Mouse (Mus musculus) CH12.LX (cell line): ENCODE results near the gene Gm20518. TPM values are rescaled to one million over a fixed set of nuclear protein-coding genes. Genes with fewer than 3 reads are reported as not detected.

Experiments
- DNase-seq: peaks from one replicate; pipeline ENCODE4 v3.0.0-alpha.2; 2013; ENCODE audit errors: extremely low read depth
- H3K27ac ChIP-seq: 2 replicates; pipeline ENCODE4 v1.5.1; 2012; ENCODE audit warnings: low read depth, mild to moderate bottlenecking, control low read depth, moderate library complexity; ENCODE audit not compliant: insufficient read depth
- H3K27me3 ChIP-seq: replicated peaks from 2 replicates; pipeline ENCODE3; 2012; ENCODE audit warnings: inconsistent platforms
- H3K36me3 ChIP-seq, 2 experiments: replicated peaks in 1 of 2; 2 replicates each; pipeline versions ENCODE3 to v1.6.1; 2012; ENCODE audit warnings: inconsistent platforms in 1 of 2, low read length in 1 of 2, mild to moderate bottlenecking in 1 of 2, mixed read lengths in 1 of 2, moderate library complexity in 1 of 2; ENCODE audit not compliant: control insufficient read depth in 1 of 2, insufficient read depth in 1 of 2
- H3K4me1 ChIP-seq, 2 experiments: 2 replicates each; pipeline ENCODE4 v1.6.1; 2012; ENCODE audit warnings: inconsistent platforms in 1 of 2, moderate library complexity in 1 of 2; ENCODE audit not compliant: insufficient read depth in 2 of 2, control insufficient read depth in 1 of 2
- H3K4me2 ChIP-seq: 2 replicates; pipeline ENCODE4 v1.6.1; 2012; ENCODE audit warnings: low read depth, mild to moderate bottlenecking, control low read depth; ENCODE audit not compliant: poor library complexity, insufficient read depth, severe bottlenecking
- H3K4me3 ChIP-seq, 3 experiments: fragments of 150-350 bp in 1 of 3; sonication (generic) in 1 of 3; replicated peaks in 1 of 3; 2 replicates each; pipeline versions ENCODE3 to v1.5.1; 2011 to 2012; ENCODE audit warnings: low read depth in 2 of 3, low read length in 2 of 3, mild to moderate bottlenecking in 2 of 3, moderate library complexity in 2 of 3, control low read depth in 1 of 3, improper control_type of control experiment in 1 of 3, inconsistent platforms in 1 of 3, mixed read lengths in 1 of 3; ENCODE audit not compliant: poor library complexity in 1 of 3
- H3K79me2 ChIP-seq: replicated peaks from 2 replicates; pipeline ENCODE4 v1.6.1; 2012; ENCODE audit warnings: mild to moderate bottlenecking, moderate library complexity; ENCODE audit not compliant: control insufficient read depth, poor library complexity, insufficient read depth, severe bottlenecking; ENCODE audit errors: extremely low read depth
- H3K9ac ChIP-seq: 2 replicates; pipeline ENCODE4 v1.6.1; 2012; ENCODE audit warnings: low read depth, mild to moderate bottlenecking, control low read depth, moderate library complexity; ENCODE audit not compliant: insufficient read depth
- H3K9me3 ChIP-seq: replicated peaks from 2 replicates; pipeline ENCODE3; 2012; ENCODE audit warnings: low read length, inconsistent platforms, mixed read lengths
- BHLHE40 ChIP-seq: IDR thresholded peaks from 2 replicates; pipeline ENCODE4 v1.6.1; 2011; ENCODE audit warnings: mild to moderate bottlenecking, low read depth, low read length, improper control_type of control experiment
- CHD1 ChIP-seq: IDR thresholded peaks from 2 replicates; pipeline ENCODE4 v1.6.1; 2012; ENCODE audit warnings: low read depth, low read length, improper control_type of control experiment, inconsistent platforms
- CTCF ChIP-seq, 2 experiments: IDR thresholded peaks in 1 of 2; conservative IDR thresholded peaks in 1 of 2; 2 replicates each; pipeline ENCODE4 v1.5.1; 2011 to 2012; ENCODE audit warnings: low read depth in 2 of 2, low read length in 2 of 2, improper control_type of control experiment in 1 of 2, inconsistent platforms in 1 of 2, mild to moderate bottlenecking in 1 of 2, moderate library complexity in 1 of 2
- ELF1 ChIP-seq: IDR thresholded peaks from 2 replicates; pipeline ENCODE4 v1.6.1; 2014; ENCODE audit warnings: low read depth, mild to moderate bottlenecking, inconsistent platforms, low read length, improper control_type of control experiment
- HCFC1 ChIP-seq: IDR thresholded peaks from 2 replicates; pipeline ENCODE4 v1.6.1; 2012; ENCODE audit warnings: low read depth, mild to moderate bottlenecking, inconsistent platforms, low read length, improper control_type of control experiment
- IRF4 ChIP-seq: IDR thresholded peaks from 2 replicates; pipeline ENCODE4 v1.6.1; 2014; ENCODE audit warnings: low read depth, mild to moderate bottlenecking, inconsistent platforms, low read length, improper control_type of control experiment
- MAX ChIP-seq: IDR thresholded peaks from 2 replicates; pipeline ENCODE4 v1.6.1; 2011; ENCODE audit warnings: low read length, improper control_type of control experiment
- MAZ ChIP-seq: IDR thresholded peaks from 2 replicates; pipeline ENCODE4 v1.6.1; 2012; ENCODE audit warnings: low read depth, mild to moderate bottlenecking, inconsistent platforms, low read length, improper control_type of control experiment, moderate library complexity
- MYC ChIP-seq: IDR thresholded peaks from 2 replicates; pipeline ENCODE4 v1.6.1; 2011; ENCODE audit warnings: low read depth, mild to moderate bottlenecking, improper control_type of control experiment, low read length
- PAX5 ChIP-seq: IDR thresholded peaks from 2 replicates; pipeline ENCODE4 v1.6.1; 2012; ENCODE audit warnings: low read length, inconsistent platforms, mixed read lengths
- RAD21 ChIP-seq: IDR thresholded peaks from 2 replicates; pipeline ENCODE4 v1.6.1; 2011; ENCODE audit warnings: low read depth, mild to moderate bottlenecking, low read length, improper control_type of control experiment, moderate library complexity
- SMC3 ChIP-seq: IDR thresholded peaks from 2 replicates; pipeline ENCODE4 v1.6.1; 2011; ENCODE audit warnings: low read depth, low read length, improper control_type of control experiment
- TBP ChIP-seq: conservative IDR thresholded peaks from 2 replicates; pipeline ENCODE4 v1.6.1; 2011; ENCODE audit warnings: low read depth, low read length, improper control_type of control experiment
- UBTF ChIP-seq: IDR thresholded peaks from 2 replicates; pipeline ENCODE4 v1.6.1; 2012; ENCODE audit warnings: low read depth, mild to moderate bottlenecking, inconsistent platforms, low read length, improper control_type of control experiment, moderate library complexity
- USF1 ChIP-seq: IDR thresholded peaks from 2 replicates; pipeline ENCODE4 v1.6.1; 2014; ENCODE audit warnings: low read depth, mild to moderate bottlenecking, inconsistent platforms, low read length, improper control_type of control experiment
- USF2 ChIP-seq: conservative IDR thresholded peaks from 2 replicates; pipeline ENCODE4 v1.6.1; 2011; ENCODE audit warnings: low read depth, low read length, improper control_type of control experiment
- ZMIZ1 ChIP-seq: IDR thresholded peaks from 2 replicates; pipeline ENCODE4 v1.6.1; 2012; ENCODE audit warnings: low read depth, mild to moderate bottlenecking, inconsistent platforms, low read length, improper control_type of control experiment
- dilution Hi-C: fragments of 300-500 bp; cut with MboI; formaldehyde crosslinking; loops from 2 replicates; pipeline ENCODE4 v1.14.3; 2020; ENCODE audit warnings: low sequenced_read_pairs; ENCODE audit not compliant: extremely low pct_unique_long_range_greater_than_20kb, extremely low pct_ligation_motif_present
- in situ Hi-C: fragments of 300-500 bp; cut with MboI; formaldehyde crosslinking; loops from 3 replicates; pipeline ENCODE4 v1.14.3; 2019; ENCODE audit warnings: low sequenced_read_pairs, low pct_ligation_motif_present, low pct_unique_long_range_greater_than_20kb, mixed read lengths
- polyA plus RNA-seq: library from polyadenylated mRNA; unstranded; fragments of >175 nt; gene quantifications from 2 replicates; pipeline ENCODE4 v1.2.1, GENCODE M21; 2012; ENCODE audit warnings: low read depth; ENCODE audit not compliant: insufficient read length
- total RNA-seq, 2 experiments: library from RNA; depleted of rRNA; stranded (reverse); fragments of 300-350 nt in 1 of 2; fragments of >200 nt in 1 of 2; gene quantifications; 2 replicates each; pipeline ENCODE4 v1.2.3; 2012 to 2014

Gm20518 gene
- total and polyA plus RNA-seq, 3 experiments: 0.16 to 0.91 (median 0.21) TPM

DNA sequence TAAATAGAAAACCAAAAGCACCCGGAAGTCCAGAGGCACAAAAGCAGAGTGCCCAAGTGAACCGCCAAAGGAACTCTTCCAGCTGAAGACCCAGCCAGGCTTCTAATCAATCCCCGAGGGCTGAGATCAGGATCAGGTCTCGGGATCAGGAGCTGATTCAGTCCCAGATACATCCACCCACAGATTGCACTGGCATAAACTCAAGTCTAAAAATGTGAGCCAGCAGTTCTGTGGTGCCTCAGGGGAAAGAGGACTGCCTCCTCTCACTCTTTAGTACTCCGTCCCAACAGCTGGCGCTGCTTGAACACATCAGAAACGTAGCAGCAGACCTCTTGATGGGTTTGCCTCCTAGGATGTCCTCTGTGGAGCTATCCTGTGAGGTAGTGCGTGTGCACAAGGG, 74.9 kb downstream of the Gm20518 start:
- H3K9me3 ChIP-seq: peaks cover 3% of the 10 kb centered on the region

GRCm38 (mm10) chr16:17815411-17816402, 75.8 kb downstream of the Gm20518 start:
- Histone ChIP-seq H3K27me3 (peaks cover 46% of the 10 kb centered on the region), H3K9me3 (peaks cover 3% of the 10 kb centered on the region), H3K36me3 (no peaks in the 10 kb centered on the region), H3K79me2 (no peaks in the 10 kb centered on the region), H3K4me2 (no peak overlapping the region), H3K27ac (no peak overlapping the region), H3K9ac (no peak overlapping the region), H3K4me1 (peaks cover 0 to 6% of the 10 kb centered on the region in 2 experiments; a peak in 1 of 4 replicates), H3K4me3 (no peak overlapping the region)
- TF ChIP-seq MAZ (no peak), USF1 (no peak), RAD21 (peak; percentile 6), PAX5 (no peak), SMC3 (peak; percentile 53), MAX (peak; percentile 43; the same call in 1 of the 2 replicates), BHLHE40 (no peak), UBTF (no peak), CHD1 (no peak), ELF1 (no peak), CTCF (conservative IDR thresholded peaks at IDR 0.05 in 1 of 2, IDR thresholded peaks at IDR 0.05 in 1 of 2; ENCODE audit: low read depth in 2 of 2, low read length in 2 of 2) (peak; percentile 27 to 73; a peak in 3 of 4 replicates), TBP (no peak)
- DNase-seq: peak; percentile 37
- dilution Hi-C loops (no loop called here), in situ Hi-C loops (no loop called here)

More for the DNA sequence above, 74.9 kb downstream of the Gm20518 start:
- in situ Hi-C loops (no loop called here), dilution Hi-C loops (no loop called here)
- Histone ChIP-seq H3K9ac (no peak overlapping the region), H3K4me3 (no peak overlapping the region), H3K27me3 (peaks cover 40% of the 10 kb centered on the region), H3K4me1 (peaks cover 0 to 6% of the 10 kb centered on the region in 2 experiments; a peak in 1 of 4 replicates), H3K79me2 (no peaks in the 10 kb centered on the region), H3K27ac (no peak overlapping the region), H3K36me3 (no peaks in the 10 kb centered on the region), H3K4me2 (no peak overlapping the region)
- DNase-seq: no peak
- TF ChIP-seq IRF4: no peak
- no peak for TF ChIP-seq USF2
- no peak for TF ChIP-seq MYC
- no peak for TF ChIP-seq HCFC1
- TF ChIP-seq BHLHE40: no peak
- no peak for TF ChIP-seq ZMIZ1
